Mouse (Mus musculus) heart, embryonic 16.5 days (tissue): ENCODE measurements around the gene Yap1. TPM values are rescaled to one million over a fixed set of nuclear protein-coding genes. Genes with fewer than 3 reads are reported as not detected.
"Not testable (repeated sequence)": the region's sequence is repeated elsewhere in the genome, so short reads cannot be mapped to it uniquely, and the experiment has no call there.

Experiments
- ATAC-seq: fragments of 200-750 bp; cut with Nextera tagmentation; replicated peaks from 2 replicates; pipeline ENCODE4 v1.8.0; 2017; ENCODE audit warnings: moderate number of reproducible peaks; ENCODE audit not compliant: insufficient read depth, low FRiP score; ENCODE audit errors: extremely low read depth
- H3K27ac ChIP-seq: fragments of 300-500 bp; sonication (generic); 2 replicates; pipeline ENCODE4 v1.5.1; 2014; ENCODE audit warnings: mild to moderate bottlenecking, low read length, control low read depth, moderate library complexity
- H3K27me3 ChIP-seq: fragments of 300-500 bp; sonication (generic); 2 replicates; pipeline ENCODE4 v1.6.1; 2014; ENCODE audit warnings: low read length, mixed read lengths; ENCODE audit not compliant: control insufficient read depth, insufficient read depth
- H3K36me3 ChIP-seq: fragments of 300-500 bp; sonication (generic); 2 replicates; pipeline ENCODE4 v1.6.1; 2014; ENCODE audit not compliant: control insufficient read depth, insufficient read depth
- H3K4me1 ChIP-seq: fragments of 300-500 bp; sonication (generic); 2 replicates; pipeline ENCODE4 v1.6.1; 2014; ENCODE audit warnings: low read length, mixed read lengths; ENCODE audit not compliant: control insufficient read depth, insufficient read depth
- H3K4me2 ChIP-seq: fragments of 300-500 bp; sonication (generic); 2 replicates; pipeline ENCODE4 v1.6.1; 2014; ENCODE audit warnings: low read depth, mild to moderate bottlenecking, control low read depth, low read length
- H3K4me3 ChIP-seq: fragments of 300-500 bp; sonication (generic); 2 replicates; pipeline ENCODE4 v1.5.1; 2014; ENCODE audit warnings: mild to moderate bottlenecking, control low read depth, low read length
- H3K9ac ChIP-seq: fragments of 300-500 bp; sonication (generic); 2 replicates; pipeline ENCODE4 v1.6.1; 2014; ENCODE audit warnings: low read length, control low read depth
- H3K9me3 ChIP-seq: fragments of 300-500 bp; sonication (generic); replicated peaks from 2 replicates; pipeline ENCODE4 v1.6.1; 2016; ENCODE audit warnings: low read length; ENCODE audit not compliant: control insufficient read depth
- WGBS: fragments of 180-500 bp; shearing (Covaris S2); extraction: QIAGEN DNeasy Blood & Tissue Kit; methylation state at CpG from one replicate; pipeline ENCODE4 v1.1.7; 2014; 5-methylcytosine and 5-hydroxymethylcytosine counted together
- polyA plus RNA-seq: library from polyadenylated mRNA; unstranded; fragments of >200 nt; fragmentation: Nextera tagmentation; extraction: Ambion mirVana; gene quantifications from 2 replicates; pipeline ENCODE4 v1.2.1, GENCODE M21; 2015

The Yap1 gene
- polyA plus RNA-seq, 1 experiment from 2014 or later = 21.6 TPM

DNA sequence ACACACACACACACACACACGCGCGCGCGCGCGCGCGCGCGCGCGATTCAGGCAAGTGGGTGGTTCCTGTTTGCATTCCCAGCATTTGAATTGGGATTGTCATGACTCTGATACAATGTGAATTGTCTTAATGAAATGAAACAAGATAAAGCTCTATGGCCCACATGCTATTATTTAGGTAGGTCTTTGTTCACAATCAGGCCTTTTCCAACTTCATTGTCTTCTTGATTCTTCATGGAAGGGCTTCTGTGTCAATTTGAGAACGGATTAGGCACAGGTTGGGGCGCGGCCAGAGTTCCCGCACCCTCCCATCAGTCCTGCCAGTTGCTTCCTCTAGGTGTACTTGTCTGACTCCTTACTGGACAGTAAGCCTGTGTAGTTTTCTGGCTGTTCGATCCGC is 90.4 kb downstream of the Yap1 start:
- peak overlapping the region; percentile 67 for H3K9ac ChIP-seq
- no peaks in the 10 kb centered on the region for H3K36me3 ChIP-seq
- peak overlapping the region; percentile 68 for H3K27ac ChIP-seq
- no peaks in the 10 kb centered on the region for H3K9me3 ChIP-seq
- H3K27me3 ChIP-seq = no peaks in the 10 kb centered on the region
- peak overlapping the region; percentile 45 for H3K4me3 ChIP-seq
- ATAC-seq = no peak
- peaks cover 3% of the 10 kb centered on the region; the same call in 1 of the 2 replicates for H3K4me1 ChIP-seq
- H3K4me2 ChIP-seq = peak overlapping the region; percentile 77
- 49% methylated on average over 19 of the region's 19 CpGs for WGBS

DNA sequence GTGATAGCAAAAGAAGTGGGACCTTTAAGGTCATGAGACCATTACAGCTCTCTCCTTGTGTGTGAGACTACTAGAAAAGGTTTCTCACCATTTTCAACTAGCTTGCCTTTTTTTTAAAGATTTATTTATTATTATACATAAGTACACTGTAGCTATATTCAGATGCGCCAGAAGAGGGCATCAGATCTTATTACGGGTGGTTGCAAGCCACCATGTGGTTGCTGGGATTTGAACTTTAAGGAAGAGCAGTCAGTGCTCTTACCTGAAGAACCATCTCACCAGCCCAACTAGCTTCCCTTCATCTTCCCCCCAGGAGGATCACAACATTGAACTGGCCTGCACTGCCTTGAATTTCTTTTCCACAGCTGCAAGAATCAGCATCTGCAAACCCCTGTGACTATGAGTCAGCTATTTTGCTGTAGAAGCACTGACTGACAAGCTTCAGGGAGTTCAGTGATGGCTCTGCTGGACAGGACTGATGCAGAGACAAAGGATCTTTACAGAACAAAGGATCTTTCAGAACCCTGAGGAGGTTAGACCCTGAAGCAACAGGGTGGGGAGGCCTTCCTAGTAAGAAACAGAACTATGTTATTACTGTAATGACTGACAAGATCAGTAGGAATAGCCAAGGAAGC is 96.9 kb downstream of the Yap1 start:
- Histone ChIP-seq H3K9ac (no peak overlapping the region), H3K36me3 (no peaks in the 10 kb centered on the region), H3K27ac (no peak overlapping the region), H3K4me1 (0 out of 2 replicates have a peak, but pooled peaks cover 2% of the 10 kb centered on the region), H3K4me2 (no peak overlapping the region), H3K4me3 (no peak overlapping the region), H3K27me3 (no peaks in the 10 kb centered on the region), H3K9me3 (no peaks in the 10 kb centered on the region)
- 74% methylated on average over 2 of the region's 2 CpGs for WGBS
- no peak for ATAC-seq

DNA sequence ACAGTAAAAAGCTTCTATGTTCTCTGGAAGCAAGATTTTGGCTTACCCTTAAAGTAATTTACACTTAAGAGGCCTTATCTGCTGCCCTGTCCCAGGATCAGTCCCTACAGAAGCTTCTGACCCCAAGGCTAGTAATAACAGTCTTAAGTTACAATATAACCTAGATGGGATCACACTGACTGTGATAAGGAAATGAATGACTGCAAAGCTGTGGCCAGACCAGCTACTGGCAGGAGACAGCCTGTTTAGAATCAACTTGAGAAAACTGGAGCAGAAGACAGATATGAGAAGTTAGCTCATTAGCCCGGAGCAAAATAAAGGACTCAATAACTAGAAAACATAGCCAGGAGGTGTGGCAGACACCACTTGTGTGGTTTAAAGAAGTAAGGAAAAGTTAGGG is 97.8 kb downstream of the Yap1 start:
- ATAC-seq = no peak
- Histone ChIP-seq H3K9ac (no peak overlapping the region), H3K9me3 (no peaks in the 10 kb centered on the region), H3K27ac (no peak overlapping the region), H3K27me3 (no peaks in the 10 kb centered on the region), H3K36me3 (no peaks in the 10 kb centered on the region), H3K4me2 (no peak overlapping the region), H3K4me1 (0 out of 2 replicates have a peak, but pooled peaks cover 2% of the 10 kb centered on the region), H3K4me3 (no peak overlapping the region)
- WGBS = 51% methylated on average over 1 of the region's 1 CpGs

DNA sequence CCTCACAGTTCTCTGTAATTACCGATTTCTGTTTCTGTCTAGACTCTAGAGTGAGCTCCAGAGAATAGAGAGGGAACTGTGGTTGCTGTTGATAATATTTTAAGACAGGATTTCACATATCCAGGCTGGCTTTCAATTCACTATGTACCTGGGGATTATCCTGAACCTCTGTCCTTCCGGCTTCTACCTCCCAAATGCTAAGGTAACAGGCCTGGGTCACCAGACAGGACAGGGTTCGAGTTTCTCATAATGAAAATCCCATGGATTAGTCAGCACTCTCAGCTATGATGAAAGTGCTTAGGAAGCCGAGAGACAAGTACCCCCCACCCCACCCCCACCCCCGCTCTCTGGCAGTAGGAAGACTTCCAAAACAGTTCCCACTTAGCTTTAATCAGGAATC is 100.6 kb downstream of the Yap1 start:
- ATAC-seq = no peak
- Histone ChIP-seq H3K36me3 (no peaks in the 10 kb centered on the region), H3K9me3 (no peaks in the 10 kb centered on the region), H3K4me2 (no peak overlapping the region), H3K9ac (no peak overlapping the region), H3K27me3 (no peaks in the 10 kb centered on the region), H3K4me3 (no peak overlapping the region), H3K27ac (no peak overlapping the region), H3K4me1 (0 out of 2 replicates have a peak, but pooled peaks cover 2% of the 10 kb centered on the region)
- WGBS = 54% methylated on average over 5 of the region's 5 CpGs

DNA sequence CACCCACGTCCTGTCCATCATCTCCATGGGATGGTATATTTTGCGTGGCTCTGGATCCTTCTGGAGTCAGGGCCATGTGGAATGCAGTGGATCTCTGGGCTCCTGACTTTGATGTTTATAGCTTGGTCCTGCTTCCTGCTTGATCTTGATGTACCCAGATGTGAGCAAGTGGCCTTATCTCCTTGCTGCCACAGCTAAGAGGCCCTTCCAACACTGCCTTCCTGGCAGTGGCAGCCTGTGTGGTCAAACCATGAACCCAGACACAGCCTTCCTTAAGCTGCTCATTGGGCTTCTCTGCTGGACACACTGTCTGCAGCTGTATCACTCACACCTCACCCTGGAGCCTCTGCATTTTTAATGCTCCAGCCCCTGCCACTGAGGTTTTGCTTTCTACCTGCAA is 101.1 kb downstream of the Yap1 start:
- Histone ChIP-seq H3K27me3 (no peaks in the 10 kb centered on the region), H3K36me3 (no peaks in the 10 kb centered on the region), H3K9me3 (no peaks in the 10 kb centered on the region), H3K27ac (no peak overlapping the region), H3K4me3 (no peak overlapping the region), H3K4me1 (0 out of 2 replicates have a peak, but pooled peaks cover 2% of the 10 kb centered on the region), H3K9ac (no peak overlapping the region), H3K4me2 (no peak overlapping the region)
- 69% methylated on average over 2 of the region's 2 CpGs for WGBS
- ATAC-seq = no peak

DNA sequence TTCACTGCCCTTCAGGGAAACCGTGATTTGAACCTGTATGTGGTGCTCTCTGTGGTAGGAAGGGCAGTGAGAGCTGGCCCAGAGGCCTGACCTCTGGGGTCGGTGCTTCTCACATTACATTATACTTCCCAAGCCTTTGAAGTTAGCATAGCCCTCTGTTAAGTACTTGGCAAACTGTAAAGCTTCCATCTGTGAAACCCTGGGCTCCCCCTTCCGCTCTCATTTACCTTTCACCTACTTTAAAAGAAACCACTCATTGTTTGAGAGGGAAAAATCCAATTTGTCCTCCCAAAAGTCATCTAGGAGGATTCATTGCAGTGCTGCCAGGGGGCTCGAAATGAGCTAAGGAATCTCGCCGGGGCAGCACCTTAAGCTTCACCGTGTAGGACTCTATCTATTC is 102.1 kb downstream of the Yap1 start:
- no peak for ATAC-seq
- H3K4me1 ChIP-seq = 0 out of 2 replicates have a peak, but pooled peaks cover 2% of the 10 kb centered on the region
- H3K9ac ChIP-seq = no peak overlapping the region
- no peak overlapping the region for H3K27ac ChIP-seq
- H3K27me3 ChIP-seq = no peaks in the 10 kb centered on the region
- H3K4me2 ChIP-seq = no peak overlapping the region
- no peaks in the 10 kb centered on the region for H3K9me3 ChIP-seq
- H3K4me3 ChIP-seq = no peak overlapping the region
- WGBS = 50% methylated on average over 7 of the region's 7 CpGs
- H3K36me3 ChIP-seq = no peaks in the 10 kb centered on the region

DNA sequence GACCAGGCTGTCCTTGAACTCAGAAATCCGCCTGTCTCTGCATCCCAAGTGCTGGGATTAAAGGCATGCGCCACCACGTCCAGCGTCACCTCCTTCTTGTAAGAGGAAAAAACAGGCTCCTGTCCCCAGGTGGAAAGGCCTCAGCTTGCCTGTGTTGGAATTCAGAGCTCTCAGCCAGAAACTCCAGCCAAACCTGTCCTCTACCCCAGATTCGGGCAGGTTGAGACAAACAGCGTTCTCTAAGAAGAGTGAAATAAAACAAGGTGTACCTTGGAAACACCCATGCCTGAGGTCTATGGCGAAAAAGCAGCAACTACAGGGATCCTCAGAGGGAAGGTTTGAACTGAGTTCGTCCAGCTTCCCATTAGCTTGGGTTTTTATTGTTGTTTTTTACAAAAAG is 103.4 kb downstream of the Yap1 start:
- no peak overlapping the region for H3K4me2 ChIP-seq
- WGBS = 87% methylated on average over 8 of the region's 8 CpGs
- no peak overlapping the region for H3K4me3 ChIP-seq
- H3K9ac ChIP-seq = no peak overlapping the region
- no peak overlapping the region for H3K27ac ChIP-seq
- 0 out of 2 replicates have a peak, but pooled peaks cover 2% of the 10 kb centered on the region for H3K4me1 ChIP-seq
- H3K36me3 ChIP-seq = no peaks in the 10 kb centered on the region
- H3K27me3 ChIP-seq = no peaks in the 10 kb centered on the region
- ATAC-seq = no peak
- no peaks in the 10 kb centered on the region for H3K9me3 ChIP-seq

DNA sequence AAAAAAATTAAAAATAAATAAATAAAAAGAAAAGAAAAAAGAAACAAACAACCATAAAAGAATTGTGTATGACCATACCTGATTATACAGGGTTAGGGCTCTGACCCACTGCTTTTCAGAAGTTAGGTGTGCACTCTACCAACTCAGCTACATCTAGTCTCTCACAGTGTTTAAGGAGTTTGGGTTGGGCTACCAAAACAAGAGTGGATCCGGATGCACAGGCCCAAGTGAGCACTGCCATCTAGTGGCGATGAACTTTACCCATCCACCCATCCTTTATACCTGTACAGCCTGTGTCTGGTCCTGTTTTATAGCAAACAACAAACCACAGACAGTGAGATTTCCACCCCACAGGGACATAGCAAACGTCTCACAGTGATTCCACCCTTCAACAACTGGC is 106.9 kb downstream of the Yap1 start:
- H3K4me1 ChIP-seq = no peaks in the 10 kb centered on the region
- H3K9ac ChIP-seq = no peak overlapping the region
- H3K27me3 ChIP-seq = no peaks in the 10 kb centered on the region
- ATAC-seq = peak; percentile 37
- WGBS = 4% methylated on average over 3 of the region's 3 CpGs
- no peak overlapping the region for H3K4me2 ChIP-seq
- no peak overlapping the region for H3K4me3 ChIP-seq
- no peaks in the 10 kb centered on the region for H3K36me3 ChIP-seq
- H3K9me3 ChIP-seq = no peaks in the 10 kb centered on the region
- H3K27ac ChIP-seq = no peak overlapping the region

DNA sequence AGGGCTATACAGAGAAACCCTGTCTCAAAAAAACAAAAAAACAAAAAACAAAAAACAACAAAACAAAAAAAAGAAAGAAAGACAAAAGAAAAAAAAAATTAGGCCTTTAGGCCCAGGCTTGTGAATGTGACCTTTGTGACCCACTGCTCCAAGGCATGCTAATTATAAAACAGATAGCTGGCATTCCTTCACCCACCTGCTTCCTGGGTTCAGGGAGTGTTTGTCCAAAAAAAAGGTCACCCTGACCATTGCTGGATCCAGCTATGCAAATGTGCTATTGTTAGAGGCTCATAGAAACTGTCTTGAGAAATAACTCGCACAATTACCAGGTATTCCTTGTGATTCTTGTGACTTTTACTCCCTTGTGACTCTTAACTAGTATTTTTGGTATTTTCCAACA is 112.6 kb downstream of the Yap1 start:
- not testable (repeated sequence) for H3K27me3 ChIP-seq, H3K36me3 ChIP-seq, ATAC-seq, H3K4me2 ChIP-seq, H3K9ac ChIP-seq, H3K4me3 ChIP-seq, H3K27ac ChIP-seq, H3K9me3 ChIP-seq, H3K4me1 ChIP-seq
- WGBS = 79% methylated on average over 1 of the region's 1 CpGs
